Mouse (Mus musculus): ENCODE results near the gene Kpna1. TPM values are rescaled to one million over a fixed set of nuclear protein-coding genes. Genes with fewer than 3 reads are reported as not detected.
A peak's percentile ranks its signal among the peaks of the same experiment; 100 is the strongest.
"Not testable (repeated sequence)": the region's sequence is repeated elsewhere in the genome, so short reads cannot be mapped to it uniquely, and the experiment has no call there.

Kpna1 gene
- total RNA-seq, 2 experiments from 2014 or later, result 156 to 177 TPM

DNA sequence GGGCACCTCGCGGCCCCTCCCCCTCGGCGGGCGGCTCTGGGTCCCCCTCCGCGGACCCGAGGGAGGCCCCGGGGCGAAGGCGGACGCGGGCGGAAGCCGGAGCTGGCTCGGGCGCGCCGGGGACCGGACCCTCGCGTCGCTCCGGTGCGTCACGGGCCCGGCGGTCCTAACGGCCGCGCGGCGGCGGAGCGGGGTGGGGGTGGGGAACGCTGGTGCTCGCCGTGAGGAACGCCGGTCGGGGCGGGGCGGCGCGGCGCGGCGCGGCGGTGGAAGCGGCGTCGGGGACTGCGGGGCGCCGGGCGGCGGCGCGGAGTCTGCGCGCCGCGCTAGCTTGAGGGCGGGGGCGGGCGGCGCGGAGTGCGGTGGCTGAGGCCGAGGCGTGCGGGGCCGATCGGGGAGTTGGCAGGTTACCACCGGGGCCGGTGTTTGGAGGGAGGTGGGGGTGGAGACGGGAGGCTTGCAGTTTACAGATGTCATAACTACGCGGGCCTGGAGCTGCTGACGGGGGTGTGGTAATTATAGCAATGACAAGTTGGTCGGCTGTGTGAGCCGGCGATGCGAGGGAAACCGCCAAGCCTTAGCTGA, 5.1 kb downstream of the Kpna1 start:
- peak; percentile 49 to 50 for DNase-seq
- intact Hi-C loops (cut with DNase I), result loop anchor here (5.0 kb wide), 1 partner anchor 111 kb away; the partner anchor contains the start of gene Parp14

DNA sequence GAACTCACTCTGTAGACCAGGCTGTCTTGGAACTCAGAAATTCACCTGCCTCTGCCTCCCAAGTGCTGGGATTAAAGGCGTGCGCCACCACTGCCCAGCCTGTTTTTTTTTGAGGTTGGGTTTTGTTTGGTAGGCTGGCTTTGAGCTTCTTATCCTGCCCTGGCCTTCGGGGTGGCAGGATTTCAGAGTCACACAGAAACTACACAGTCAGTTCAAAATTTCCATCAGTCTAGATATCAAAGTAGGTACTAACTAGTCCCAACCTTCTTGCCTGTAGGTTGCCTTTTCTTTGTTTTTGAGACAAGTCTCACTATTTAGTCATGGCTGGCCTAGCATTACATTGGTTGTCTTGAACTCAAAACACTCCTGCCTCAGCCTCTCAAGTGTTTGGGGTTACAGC, 5.9 kb downstream of the Kpna1 start:
- intact Hi-C loops (cut with DNase I), result loop anchor here (5.0 kb wide), 1 partner anchor 112 kb away; the partner anchor contains the start of gene Parp14
- DNase-seq, result no peak

DNA sequence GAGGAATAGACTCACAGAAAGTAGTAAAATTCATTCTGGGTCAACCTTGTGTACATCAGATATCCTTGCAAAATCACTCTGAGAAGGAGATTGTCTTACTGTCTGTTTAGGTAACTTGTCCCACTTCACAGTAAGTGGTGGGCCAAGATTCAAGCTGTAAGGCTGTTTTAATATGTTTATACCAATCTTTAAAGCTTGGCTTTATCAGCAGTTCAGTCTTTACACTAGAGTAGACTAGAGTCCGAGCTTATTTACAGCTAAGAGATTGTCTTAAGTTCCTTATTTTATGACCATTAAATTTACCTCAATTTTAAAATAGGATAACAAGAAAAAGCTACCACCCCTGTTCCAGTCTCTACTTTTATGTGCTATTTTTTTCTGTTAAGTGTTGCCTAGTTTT, 9.4 kb downstream of the Kpna1 start:
- intact Hi-C loops (cut with DNase I), result no loop called here
- no peak for DNase-seq

GRCm38 (mm10) chr16:35992391-35992790, 13.8 kb downstream of the Kpna1 start:
- no peak for DNase-seq
- intact Hi-C loops (cut with DNase I), result no loop called here

DNA sequence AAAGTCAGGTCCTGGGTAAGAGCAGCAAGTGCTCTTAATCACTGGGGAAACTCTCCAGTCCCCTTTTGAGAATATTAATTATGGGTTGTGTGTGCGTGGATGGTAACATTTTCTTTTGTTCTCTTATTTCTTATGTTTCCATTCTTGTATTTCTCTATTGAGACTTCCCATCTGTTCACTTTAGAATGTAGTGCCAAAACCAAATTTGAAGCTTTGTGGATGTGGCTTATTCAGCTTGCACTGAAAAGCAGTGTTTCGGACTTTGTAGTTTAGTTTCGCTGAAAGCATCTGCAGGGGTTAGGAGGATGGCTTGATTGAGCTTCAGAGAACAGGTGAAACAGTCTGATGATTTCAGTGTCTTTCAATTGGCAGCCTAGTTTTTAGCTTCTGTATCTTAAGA, 14.8 kb downstream of the Kpna1 start:
- intact Hi-C loops (cut with DNase I), result no loop called here
- no peak for DNase-seq

GRCm38 (mm10) chr16:35998852-35999251, 20.3 kb downstream of the Kpna1 start:
- DNase-seq; intact Hi-C loops (cut with DNase I): not testable (repeated sequence)

- no peak for DNase-seq
- intact Hi-C loops (cut with DNase I), result no loop called here
These were observed 29.8 kb downstream of the Kpna1 start for GRCm38 (mm10) chr16:36008396-36008795.

- no peak for DNase-seq
- intact Hi-C loops (cut with DNase I), result no loop called here
These were observed 37.8 kb downstream of the Kpna1 start for GRCm38 (mm10) chr16:36016335-36016734.

- intact Hi-C loops (cut with DNase I); DNase-seq: not testable (repeated sequence)
These were observed 49.6 kb downstream of the Kpna1 start for GRCm38 (mm10) chr16:36028120-36028519.

- DNase-seq, result peak; percentile 82 to 89
- intact Hi-C loops (cut with DNase I), result loop anchor here (10.0 kb wide), 1 partner anchor 166 kb away; the partner anchor contains the start of gene Parp14
These were observed 62.4 kb downstream of the Kpna1 start, which contains the start of gene Wdr5b for GRCm38 (mm10) chr16:36040640-36041624. Gene Wdr5b (plus strand): TSS chr16:36041190.

DNA sequence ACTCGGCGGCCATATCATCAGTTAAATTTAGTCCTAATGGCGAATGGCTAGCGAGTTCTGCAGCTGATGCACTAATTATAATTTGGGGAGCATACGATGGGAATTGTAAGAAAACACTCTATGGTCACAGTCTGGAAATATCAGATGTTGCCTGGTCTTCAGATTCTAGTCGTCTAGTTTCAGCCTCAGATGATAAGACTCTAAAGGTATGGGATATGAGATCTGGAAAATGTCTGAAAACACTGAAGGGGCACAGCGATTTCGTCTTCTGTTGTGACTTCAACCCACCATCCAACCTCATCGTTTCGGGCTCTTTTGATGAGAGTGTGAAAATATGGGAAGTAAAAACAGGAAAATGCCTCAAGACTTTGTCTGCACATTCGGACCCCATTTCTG, 63.1 kb downstream of the Kpna1 start:
- DNase-seq, result no peak
- intact Hi-C loops (cut with DNase I), result loop anchor here (10.0 kb wide), 1 partner anchor 167 kb away; the partner anchor contains the start of gene Parp14

DNA sequence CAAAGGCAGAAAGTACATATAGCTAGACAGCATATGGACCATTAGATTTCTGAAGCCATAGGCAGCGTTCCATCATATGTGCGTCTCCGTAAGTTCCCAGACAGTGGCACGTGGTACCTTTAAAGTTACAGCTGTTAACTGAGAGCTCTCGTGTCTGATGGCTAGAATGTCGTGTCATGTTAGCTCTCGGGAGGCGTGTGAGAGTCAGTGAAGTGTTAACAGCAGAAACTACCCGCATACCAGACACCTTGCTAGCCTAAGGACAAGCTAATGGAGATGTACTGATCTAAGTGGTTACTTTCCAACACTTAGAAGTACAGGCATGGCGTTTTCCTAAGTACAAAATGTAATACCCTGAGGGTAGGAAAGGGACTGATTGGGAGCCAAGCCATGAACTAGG, 64.5 kb downstream of the Kpna1 start:
- intact Hi-C loops (cut with DNase I), result loop anchor here (10.0 kb wide), 1 partner anchor 168 kb away; the partner anchor contains the start of gene Parp14

DNA sequence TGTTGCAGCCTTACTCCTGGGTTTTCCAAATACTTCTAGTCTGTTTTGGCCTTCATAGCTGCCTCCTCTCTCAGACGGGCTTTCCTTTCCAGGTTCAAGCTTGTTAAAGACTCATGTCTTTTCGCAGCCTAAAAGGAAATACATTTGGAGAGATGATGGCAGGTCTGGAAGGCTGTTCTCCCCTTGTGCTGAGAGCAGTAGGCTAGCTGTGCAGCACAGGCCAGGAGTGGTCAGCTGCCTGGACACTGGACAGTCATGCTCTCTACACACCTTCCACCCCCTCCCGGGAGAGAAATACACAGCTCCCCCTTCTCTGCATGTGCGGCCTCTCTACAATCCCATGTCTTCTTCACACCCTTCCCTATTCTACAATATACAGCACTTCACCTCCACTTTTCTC, 65.4 kb downstream of the Kpna1 start:
- no peak for DNase-seq
- intact Hi-C loops (cut with DNase I), result loop anchor here (10.0 kb wide), 1 partner anchor 169 kb away; the partner anchor contains the start of gene Parp14

More for the DNA sequence above, 64.5 kb downstream of the Kpna1 start:
- no peak for DNase-seq

GRCm38 (mm10) chr16:36047538-36047937, 69.0 kb downstream of the Kpna1 start:
- intact Hi-C loops (cut with DNase I), result loop anchor here (10.0 kb wide), 1 partner anchor 173 kb away; the partner anchor contains the start of gene Parp14
- no peak for DNase-seq

GRCm38 (mm10) chr16:36051491-36051890, 72.9 kb downstream of the Kpna1 start:
- intact Hi-C loops (cut with DNase I), result no loop called here
- DNase-seq, result no peak

DNA sequence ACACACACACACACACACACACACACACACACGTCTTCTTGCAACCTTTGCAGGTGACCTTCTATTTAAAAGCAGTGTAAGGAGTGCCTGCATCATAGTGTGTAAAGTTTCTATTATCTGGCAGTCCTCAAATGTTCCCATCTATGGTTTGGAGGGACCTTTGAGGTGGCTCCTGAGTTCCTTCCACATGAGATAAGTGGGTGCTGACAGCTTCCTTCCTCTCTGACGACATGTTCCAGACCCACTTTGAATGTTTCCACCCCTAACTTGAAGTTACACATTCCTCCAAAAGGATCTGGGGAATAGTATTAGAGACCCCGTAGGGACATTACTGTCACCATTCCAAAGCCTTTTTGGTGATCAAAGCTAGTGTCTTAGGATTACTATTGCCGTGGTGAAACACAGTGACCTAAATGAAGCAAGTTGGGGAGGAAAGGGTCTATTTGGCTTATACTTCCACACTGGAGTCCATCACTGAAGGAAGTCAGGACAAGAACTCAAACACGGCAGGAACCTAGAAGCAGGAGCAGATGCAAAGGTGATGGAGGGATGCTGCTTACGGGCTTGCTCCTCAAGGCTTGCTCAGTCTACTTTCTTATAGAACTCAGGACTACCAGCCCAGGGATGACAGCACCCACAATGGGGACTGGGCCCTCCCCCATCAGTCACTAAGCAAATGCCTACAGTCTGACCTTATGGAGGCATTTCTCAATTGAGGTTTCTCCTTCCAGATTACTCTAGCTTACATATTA, 75.2 kb downstream of the Kpna1 start:
- DNase-seq, result no peak

DNA sequence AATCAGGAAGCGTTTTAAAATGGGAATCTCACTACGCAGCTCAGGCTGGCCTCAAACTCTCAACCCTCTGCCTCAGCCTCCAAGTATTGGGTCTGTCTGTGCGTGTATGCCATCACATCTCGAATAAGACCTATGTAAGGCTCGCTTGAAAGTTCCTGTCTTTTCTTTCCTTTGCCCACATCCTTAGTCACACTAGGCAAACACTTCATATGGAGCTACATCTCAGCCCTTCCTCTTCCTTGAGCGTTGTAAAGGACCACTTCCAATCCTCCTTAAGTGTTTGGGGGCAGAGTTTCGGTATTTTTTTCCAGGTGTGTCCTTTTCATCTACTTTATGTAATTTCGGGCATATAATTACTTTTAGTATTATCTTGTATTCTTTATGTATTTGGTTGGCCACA, 76.4 kb downstream of the Kpna1 start:
- intact Hi-C loops (cut with DNase I), result no loop called here
- DNase-seq, result no peak

More for the DNA sequence above, 75.2 kb downstream of the Kpna1 start:
- intact Hi-C loops (cut with DNase I), result no loop called here

GRCm38 (mm10) chr16:36056416-36056815, 77.9 kb downstream of the Kpna1 start:
- DNase-seq, result no peak
- intact Hi-C loops (cut with DNase I), result no loop called here

DNA sequence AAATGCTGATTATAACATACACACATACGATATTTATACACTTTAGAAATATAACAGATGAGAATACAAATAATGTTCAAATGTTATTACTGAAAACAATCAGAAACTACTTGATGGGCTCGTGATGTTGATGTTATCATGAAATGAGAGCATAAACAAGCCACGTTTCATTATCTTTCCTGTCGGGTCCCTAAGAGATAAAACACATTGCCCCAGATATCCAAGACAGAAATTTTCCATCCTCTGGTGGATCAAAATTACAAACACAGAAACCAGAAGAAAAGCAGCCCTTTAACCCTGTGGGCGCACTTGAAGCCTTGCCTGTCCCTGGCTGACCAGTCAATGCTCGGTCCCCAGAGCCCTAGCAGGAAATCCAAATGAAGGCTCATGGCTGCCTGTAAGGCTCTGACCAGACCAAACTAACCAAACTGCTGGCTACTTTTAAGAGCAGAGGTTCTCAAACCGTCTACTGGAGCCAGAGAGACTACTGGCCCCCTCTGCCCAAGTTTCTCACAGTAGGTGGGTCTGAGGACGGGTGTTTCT, 79.5 kb downstream of the Kpna1 start:
- DNase-seq, result no peak
- intact Hi-C loops (cut with DNase I), result no loop called here

- DNase-seq; intact Hi-C loops (cut with DNase I): not testable (repeated sequence)
These were observed 84.0 kb downstream of the Kpna1 start for GRCm38 (mm10) chr16:36062534-36062933.
